Mouse (Mus musculus): Measurements from ENCODE around the gene Ahcy. TPM values are rescaled to one million over a fixed set of nuclear protein-coding genes. Genes with fewer than 3 reads are reported as not detected.
A peak's percentile ranks its signal among the peaks of the same experiment; 100 is the strongest.
"Not testable (repeated sequence)": the region's sequence is repeated elsewhere in the genome, so short reads cannot be mapped to it uniquely, and the experiment has no call there.

Ahcy gene
- polyA plus RNA-seq, 1 experiment from 2014 or later, result 110 TPM

DNA sequence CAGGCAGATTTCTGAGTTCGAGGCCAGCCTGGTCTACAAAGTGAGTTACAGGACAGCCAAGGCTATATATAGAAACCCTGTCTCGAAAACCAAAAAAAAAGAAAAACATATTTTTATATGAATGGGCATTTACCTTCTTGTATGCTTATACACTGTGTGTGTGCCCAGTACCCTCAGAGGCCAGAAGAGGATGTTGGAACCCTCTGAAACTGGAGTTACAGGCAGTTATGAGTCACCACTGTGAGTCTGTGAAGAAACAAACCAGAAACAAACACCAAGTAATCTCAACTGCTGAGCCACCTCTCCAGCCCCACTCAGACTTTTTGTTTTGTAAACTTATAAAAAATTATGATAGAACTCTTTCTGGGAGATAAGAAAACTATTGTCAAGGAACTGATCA lies 27.5 kb downstream of the Ahcy start:
- no peaks in the 10 kb centered on the region for H3K27me3 ChIP-seq (replicated peaks)
- no peak overlapping the region for H3K4me3 ChIP-seq (replicated peaks)
- no peaks in the 10 kb centered on the region for H3K9me3 ChIP-seq
- H3K36me3 ChIP-seq, result no peaks in the 10 kb centered on the region
- no peak overlapping the region for H3K27ac ChIP-seq
- WGBS, result 85% methylated on average over 2 of the region's 2 CpGs
- ATAC-seq, result no peak
- H3K4me2 ChIP-seq (replicated peaks), result no peak overlapping the region
- peaks cover 12% of the 10 kb centered on the region for H3K4me1 ChIP-seq (replicated peaks)
- H3K9ac ChIP-seq, result no peak overlapping the region

- H3K27me3 ChIP-seq (replicated peaks), result no peaks in the 10 kb centered on the region
- no peak overlapping the region for H3K4me3 ChIP-seq (replicated peaks)
- no peak overlapping the region for H3K9ac ChIP-seq
- peaks cover 1% of the 10 kb centered on the region; the same call in 1 of the 2 replicates for H3K4me1 ChIP-seq (replicated peaks)
- ATAC-seq, result no peak
- H3K9me3 ChIP-seq, result no peaks in the 10 kb centered on the region
- no peak overlapping the region for H3K4me2 ChIP-seq (replicated peaks)
- H3K27ac ChIP-seq, result no peak overlapping the region
- H3K36me3 ChIP-seq, result no peaks in the 10 kb centered on the region
- 70% methylated on average over 3 of the region's 3 CpGs for WGBS
Measured at GRCm38 (mm10) chr2:155045075-155045474, 29.2 kb downstream of the Ahcy start.

DNA sequence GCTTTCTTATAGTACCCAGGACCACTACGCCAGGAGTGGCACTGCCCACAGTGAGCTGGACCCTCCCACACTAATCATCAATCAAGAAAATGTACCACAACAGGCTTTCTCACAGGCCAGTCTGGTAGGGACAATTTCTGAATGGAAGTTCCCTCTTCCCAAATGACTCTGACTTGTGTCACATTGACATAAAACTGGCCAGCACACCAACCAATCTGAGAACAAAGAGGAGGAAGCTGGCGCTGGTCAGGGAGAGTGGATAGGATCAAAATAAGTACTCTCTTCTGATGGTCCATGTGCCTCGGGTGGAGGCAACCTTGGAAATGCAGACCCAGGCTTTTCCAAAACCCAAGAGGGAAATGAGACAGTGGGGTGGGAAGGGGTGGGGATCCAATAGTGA lies 29.8 kb downstream of the Ahcy start:
- Histone ChIP-seq H3K36me3 (no peaks in the 10 kb centered on the region), H3K27me3 (replicated peaks) (no peaks in the 10 kb centered on the region), H3K4me2 (replicated peaks) (no peak overlapping the region), H3K27ac (no peak overlapping the region), H3K4me1 (replicated peaks) (no peaks in the 10 kb centered on the region), H3K9me3 (no peaks in the 10 kb centered on the region), H3K9ac (no peak overlapping the region), H3K4me3 (replicated peaks) (no peak overlapping the region)
- no peak for ATAC-seq
- WGBS, result 55% methylated on average over 3 of the region's 3 CpGs

DNA sequence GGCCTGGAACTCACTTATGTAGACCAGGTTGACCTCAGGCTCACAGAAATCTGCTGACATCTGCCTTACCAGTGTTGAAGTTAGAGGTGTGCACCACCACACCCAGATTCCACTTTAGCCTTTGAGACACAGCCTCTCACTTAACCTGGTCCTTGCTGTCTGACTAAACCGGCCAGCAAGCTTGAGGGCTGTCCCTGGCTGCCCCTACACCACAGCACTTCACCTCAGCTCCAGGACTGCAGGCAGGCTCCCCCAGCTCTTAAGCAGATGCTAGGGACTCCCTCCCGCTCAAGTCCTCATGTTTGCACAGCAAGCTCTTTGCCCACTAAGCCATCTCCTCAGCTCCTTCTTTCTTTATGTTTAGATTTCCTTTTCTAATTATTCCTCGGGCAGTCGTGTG lies 34.3 kb downstream of the Ahcy start:
- ATAC-seq, result no peak
- Histone ChIP-seq H3K27ac (no peak overlapping the region; the same call in 1 of the 2 replicates), H3K36me3 (no peaks in the 10 kb centered on the region), H3K27me3 (replicated peaks) (no peaks in the 10 kb centered on the region), H3K4me3 (replicated peaks) (no peak overlapping the region), H3K9ac (no peak overlapping the region), H3K4me2 (replicated peaks) (no peak overlapping the region), H3K4me1 (replicated peaks) (no peaks in the 10 kb centered on the region), H3K9me3 (no peaks in the 10 kb centered on the region)
- 50% methylated on average over 4 of the region's 4 CpGs for WGBS

DNA sequence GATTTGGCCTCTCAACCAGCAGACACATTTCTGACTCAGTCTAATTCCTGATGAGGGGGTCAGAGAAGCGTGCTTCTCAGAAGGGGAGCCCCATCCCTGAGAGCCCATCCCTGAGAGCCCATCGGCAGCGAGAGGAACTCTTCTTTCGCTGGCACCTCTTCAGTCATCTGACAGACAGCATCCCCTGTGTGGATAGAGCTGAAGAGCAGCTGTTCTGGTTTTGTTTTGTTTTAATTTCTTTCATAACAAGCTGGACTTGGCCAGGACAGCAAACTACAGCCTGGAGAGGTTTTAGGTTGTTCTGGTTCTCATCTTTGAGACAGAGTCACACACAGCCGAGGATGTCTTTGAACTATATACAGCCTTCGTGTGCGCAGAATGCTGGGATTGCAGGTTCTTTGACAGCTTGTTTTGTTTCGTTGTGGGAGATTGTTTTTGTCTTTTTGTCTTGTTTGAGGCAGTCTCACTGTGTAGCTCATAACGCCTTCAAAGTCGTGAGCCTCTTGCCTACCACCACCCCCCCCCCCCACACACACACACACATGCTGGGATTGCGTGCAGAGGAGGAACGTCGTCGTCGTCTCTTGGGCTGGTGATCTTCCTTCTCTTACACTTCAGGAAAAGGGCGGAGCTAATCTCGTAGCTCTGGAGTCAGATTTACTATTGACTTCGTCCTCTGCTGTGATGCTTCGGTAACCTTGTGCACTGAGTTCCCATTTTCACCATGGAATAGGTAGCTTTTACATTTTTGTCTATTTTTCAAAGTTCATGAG lies 41.2 kb downstream of the Ahcy start:
- H3K9me3 ChIP-seq, result no peaks in the 10 kb centered on the region
- H3K36me3 ChIP-seq, result no peaks in the 10 kb centered on the region
- ATAC-seq, result peak; percentile 61
- H3K4me1 ChIP-seq (replicated peaks), result 0 out of 2 replicates have a peak, but pooled peaks cover 4% of the 10 kb centered on the region
- H3K27me3 ChIP-seq (replicated peaks), result no peaks in the 10 kb centered on the region
- H3K9ac ChIP-seq, result no peak overlapping the region
- H3K4me2 ChIP-seq (replicated peaks), result peak overlapping the region; percentile 3; the same call in 1 of the 2 replicates
- H3K27ac ChIP-seq, result 0 out of 2 replicates have a peak overlapping the region, but pooled peaks have one; percentile 5
- 34% methylated on average over 19 of the region's 19 CpGs for WGBS
- no peak overlapping the region for H3K4me3 ChIP-seq (replicated peaks)

DNA sequence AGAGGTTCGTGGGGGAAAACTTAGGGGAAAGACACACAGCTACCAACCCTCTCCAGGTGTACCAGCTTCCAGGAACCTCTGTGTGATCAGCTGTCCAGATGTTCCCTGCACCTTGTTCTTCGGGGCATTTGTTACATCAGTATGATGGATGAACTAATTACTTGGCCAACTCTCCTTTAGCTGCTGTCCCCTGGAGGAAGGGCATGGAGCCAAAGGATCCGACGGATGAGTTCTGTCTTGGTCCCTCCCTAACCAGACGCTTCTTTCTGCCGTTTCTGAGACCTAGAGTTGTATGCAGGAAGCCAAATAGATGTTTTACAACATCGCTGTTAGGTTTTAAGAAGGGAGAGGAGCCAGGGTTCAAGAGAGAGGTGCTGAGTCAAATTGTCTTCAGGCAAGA lies 43.5 kb downstream of the Ahcy start:
- no peaks in the 10 kb centered on the region for H3K36me3 ChIP-seq
- H3K9me3 ChIP-seq, result no peaks in the 10 kb centered on the region
- no peaks in the 10 kb centered on the region for H3K27me3 ChIP-seq (replicated peaks)
- ATAC-seq, result no peak
- 46% methylated on average over 7 of the region's 7 CpGs for WGBS
- H3K4me3 ChIP-seq (replicated peaks), result no peak overlapping the region
- no peak overlapping the region for H3K9ac ChIP-seq
- H3K4me1 ChIP-seq (replicated peaks), result 0 out of 2 replicates have a peak, but pooled peaks cover 4% of the 10 kb centered on the region
- H3K27ac ChIP-seq, result no peak overlapping the region
- no peak overlapping the region for H3K4me2 ChIP-seq (replicated peaks)

- not testable (repeated sequence) for ATAC-seq; H3K4me3 ChIP-seq (replicated peaks); H3K9ac ChIP-seq; H3K27ac ChIP-seq; H3K9me3 ChIP-seq; H3K27me3 ChIP-seq (replicated peaks); H3K4me1 ChIP-seq (replicated peaks); H3K36me3 ChIP-seq
- WGBS, result 52% methylated on average over 20 of the region's 20 CpGs
- peak overlapping the region; percentile 92; the same call in 1 of the 2 replicates for H3K4me2 ChIP-seq (replicated peaks)
Measured at GRCm38 (mm10) chr2:155020247-155020826, 54.0 kb downstream of the Ahcy start.

DNA sequence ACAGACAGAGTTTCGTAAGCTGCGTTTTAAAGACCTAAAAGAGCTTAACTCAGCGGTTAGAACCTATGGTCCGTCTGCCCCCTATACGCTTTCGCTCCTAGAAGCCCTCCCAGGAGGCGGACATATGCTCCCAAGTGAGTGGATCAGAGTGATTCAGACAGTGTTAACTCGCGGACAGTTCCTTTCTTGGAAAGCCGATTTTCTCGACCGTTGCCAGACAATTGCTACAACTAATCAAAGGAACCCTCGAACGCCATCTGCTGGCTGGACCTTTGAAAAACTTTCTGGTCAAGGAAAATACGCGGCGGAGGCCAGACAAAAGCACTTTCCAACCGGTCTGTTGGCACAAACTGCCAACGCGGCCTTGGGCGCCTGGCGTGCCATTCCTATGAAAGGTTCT lies 54.6 kb downstream of the Ahcy start:
- Histone ChIP-seq H3K9ac (peak overlapping the region; percentile 46), H3K4me3 (replicated peaks) (peak overlapping the region; percentile 39), H3K4me2 (replicated peaks) (peak overlapping the region; percentile 92), H3K4me1 (replicated peaks) (no peaks in the 10 kb centered on the region), H3K27ac (peak overlapping the region; percentile 86), H3K27me3 (replicated peaks) (no peaks in the 10 kb centered on the region), H3K36me3 (no peaks in the 10 kb centered on the region), H3K9me3 (no peaks in the 10 kb centered on the region)
- ATAC-seq, result peak; percentile 86
- under 1% methylated on average over 22 of the region's 22 CpGs for WGBS

DNA sequence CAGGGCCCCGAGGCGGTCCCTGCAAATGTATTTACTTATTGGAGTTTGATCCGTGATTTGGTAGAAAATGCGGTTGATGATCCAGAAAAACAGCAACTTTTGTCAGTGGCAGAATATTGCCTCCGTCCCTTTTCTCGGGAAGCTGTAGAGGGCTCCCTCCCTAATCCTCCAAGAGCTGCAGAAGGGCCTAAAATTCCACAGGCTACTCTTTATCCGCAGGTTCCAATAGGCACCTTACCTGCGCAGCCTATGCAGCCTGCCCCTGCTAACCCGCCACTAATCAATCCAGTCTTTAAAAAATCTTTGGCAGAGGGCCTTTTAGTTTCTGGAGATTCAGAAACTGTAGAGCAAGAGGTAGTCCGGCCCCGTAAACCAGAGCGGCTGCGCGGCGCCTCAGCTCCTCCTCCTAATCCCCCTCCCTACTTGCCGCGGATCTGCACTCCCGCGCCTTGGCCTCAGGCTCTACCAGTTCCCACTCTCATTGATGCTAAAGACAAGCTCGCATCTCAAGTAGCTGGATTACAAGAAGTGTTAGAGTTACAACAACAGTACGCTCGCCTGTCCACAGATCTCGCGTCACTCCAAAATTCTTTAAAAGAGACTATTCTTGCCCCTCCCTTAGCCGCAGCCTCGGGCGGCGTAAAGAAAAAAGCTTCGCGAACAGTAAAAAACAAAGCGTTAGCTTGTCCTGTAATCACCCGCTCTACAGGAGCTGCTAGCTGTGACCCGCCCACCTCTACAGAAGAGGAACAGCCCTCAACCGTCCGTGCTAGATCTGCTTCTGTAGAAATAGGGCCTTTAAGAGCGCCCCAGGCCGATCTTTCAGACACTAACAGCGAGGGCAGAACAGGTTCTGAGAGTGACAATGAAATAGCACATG lies 55.3 kb downstream of the Ahcy start:
- Histone ChIP-seq H3K9me3 (no peaks in the 10 kb centered on the region), H3K27me3 (replicated peaks) (no peaks in the 10 kb centered on the region)
- under 1% methylated on average over 38 of the region's 38 CpGs for WGBS

DNA sequence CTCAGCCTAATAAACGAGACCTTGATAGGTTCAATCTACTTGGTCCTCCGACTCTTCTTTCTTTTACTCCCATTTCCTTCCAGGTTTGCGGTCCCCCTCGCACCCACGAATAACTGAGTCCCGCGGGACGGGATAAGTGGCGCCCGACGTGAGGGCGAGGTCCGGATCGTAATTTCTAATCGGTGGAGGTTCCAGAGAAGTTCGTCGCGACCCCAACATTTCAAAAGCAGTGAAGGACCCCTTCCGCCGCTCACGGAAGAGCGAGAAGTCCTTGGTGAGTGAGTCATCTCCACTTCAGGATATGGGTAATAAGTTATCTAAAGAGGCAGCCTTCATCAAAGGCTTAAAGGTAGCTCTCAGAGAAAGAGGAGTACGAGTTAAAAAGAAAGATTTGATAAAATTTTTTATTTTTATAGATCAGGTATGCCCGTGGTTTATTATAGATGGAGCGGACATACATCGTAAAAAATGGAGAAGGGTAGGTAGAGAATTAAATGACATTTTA lies 56.0 kb downstream of the Ahcy start, which contains the start of gene Gm14226:
TSS of gene Gm14226 (plus strand) at position 16 of the 505 bp plus-strand sequence.
- Histone ChIP-seq H3K27ac (peak within 1 kb of the TSS; percentile 86), H3K9ac (peak within 1 kb of the TSS; percentile 46), H3K4me2 (replicated peaks) (peak within 1 kb of the TSS; percentile 92), H3K4me3 (replicated peaks) (peak within 1 kb of the TSS; percentile 39)
- WGBS, result 1% methylated on average over 24 of the region's 26 CpGs
- ATAC-seq; H3K36me3 ChIP-seq; H3K9me3 ChIP-seq; H3K4me1 ChIP-seq (replicated peaks); H3K27me3 ChIP-seq (replicated peaks): not testable (repeated sequence)

More for the DNA sequence above, 55.3 kb downstream of the Ahcy start:
- Histone ChIP-seq H3K27ac (peak overlapping the region; percentile 86), H3K36me3 (no peaks in the 10 kb centered on the region), H3K4me3 (replicated peaks) (peak overlapping the region; percentile 39), H3K9ac (peak overlapping the region; percentile 46), H3K4me1 (replicated peaks) (no peaks in the 10 kb centered on the region), H3K4me2 (replicated peaks) (peak overlapping the region; percentile 92)
- ATAC-seq, result peak; percentile 94

DNA sequence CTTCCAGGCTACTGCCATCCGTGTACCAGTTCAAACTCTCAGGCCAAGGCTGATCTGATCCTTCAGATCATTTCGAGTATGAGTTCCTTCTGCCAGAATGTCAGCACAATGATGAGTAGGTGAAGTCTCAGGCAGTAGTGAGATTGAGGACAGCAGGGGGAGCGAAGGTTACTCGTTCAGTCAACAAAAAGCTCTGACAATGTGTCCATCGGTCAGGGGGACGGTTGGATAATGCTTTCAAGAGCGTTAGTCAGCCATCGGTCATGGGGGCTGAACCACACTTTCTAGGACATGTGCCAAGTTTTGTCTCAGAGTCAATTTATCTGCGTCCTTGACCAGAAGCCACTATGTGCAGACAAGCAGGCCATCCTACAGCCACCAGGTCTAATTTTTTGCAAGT lies 57.5 kb downstream of the Ahcy start:
- not testable (repeated sequence) for H3K9ac ChIP-seq; H3K9me3 ChIP-seq; H3K36me3 ChIP-seq; ATAC-seq; H3K4me3 ChIP-seq (replicated peaks); H3K4me2 ChIP-seq (replicated peaks); H3K4me1 ChIP-seq (replicated peaks); H3K27ac ChIP-seq; H3K27me3 ChIP-seq (replicated peaks)
- 41% methylated on average over 8 of the region's 9 CpGs for WGBS

DNA sequence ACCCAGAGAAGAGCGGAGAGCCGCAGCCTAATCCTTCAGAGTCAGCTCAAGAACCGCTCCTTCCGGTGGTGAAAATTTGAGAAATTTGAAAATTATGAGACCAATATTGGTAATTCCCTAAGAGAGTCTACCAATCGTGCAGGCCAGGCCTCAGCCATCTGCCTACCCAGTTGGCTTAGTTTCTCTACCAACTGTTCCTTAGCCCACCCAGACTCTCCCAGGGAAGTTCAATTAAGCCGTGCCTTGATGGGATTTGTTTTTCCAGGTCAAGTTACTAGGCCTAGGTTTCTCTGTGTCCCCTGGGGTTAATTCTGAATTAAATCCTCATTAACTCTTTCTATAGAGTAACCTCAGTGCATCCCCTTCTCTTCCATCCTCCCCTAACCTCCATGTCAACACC lies 61.3 kb downstream of the Ahcy start:
- no peak overlapping the region for H3K4me3 ChIP-seq (replicated peaks)
- H3K4me2 ChIP-seq (replicated peaks), result no peak overlapping the region
- no peaks in the 10 kb centered on the region for H3K4me1 ChIP-seq (replicated peaks)
- H3K27ac ChIP-seq, result no peak overlapping the region
- H3K9me3 ChIP-seq, result no peaks in the 10 kb centered on the region
- no peak overlapping the region for H3K9ac ChIP-seq
- WGBS, result 87% methylated on average over 6 of the region's 6 CpGs
- ATAC-seq, result no peak
- H3K27me3 ChIP-seq (replicated peaks), result no peaks in the 10 kb centered on the region
- H3K36me3 ChIP-seq, result no peaks in the 10 kb centered on the region
